Mouse (Mus musculus): ENCODE measurements around the gene Neurog3.
A peak's percentile ranks its signal among the peaks of the same experiment; 100 is the strongest.

Gene Neurog3

DNA sequence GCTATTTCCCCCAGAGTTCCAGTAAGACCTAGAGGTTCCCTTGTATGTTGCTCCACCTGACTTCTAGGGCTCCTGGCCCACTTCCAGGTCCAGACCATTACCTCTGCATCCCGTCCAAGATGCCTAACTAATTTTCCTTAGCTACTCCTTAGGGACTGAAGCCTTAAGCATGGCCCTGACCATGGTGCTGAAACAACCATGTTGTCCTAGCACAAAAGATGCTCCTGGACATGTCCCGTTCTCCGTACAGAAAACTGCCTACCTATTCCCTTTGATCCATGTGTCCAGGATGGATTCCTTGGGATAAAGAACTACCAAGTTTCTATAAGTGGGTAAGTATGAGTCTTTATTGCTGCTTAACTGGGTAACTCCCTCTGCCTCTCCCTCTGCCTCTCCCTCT, 5.2 kb downstream of the Neurog3 start:
- DNase-seq = no peak

DNA sequence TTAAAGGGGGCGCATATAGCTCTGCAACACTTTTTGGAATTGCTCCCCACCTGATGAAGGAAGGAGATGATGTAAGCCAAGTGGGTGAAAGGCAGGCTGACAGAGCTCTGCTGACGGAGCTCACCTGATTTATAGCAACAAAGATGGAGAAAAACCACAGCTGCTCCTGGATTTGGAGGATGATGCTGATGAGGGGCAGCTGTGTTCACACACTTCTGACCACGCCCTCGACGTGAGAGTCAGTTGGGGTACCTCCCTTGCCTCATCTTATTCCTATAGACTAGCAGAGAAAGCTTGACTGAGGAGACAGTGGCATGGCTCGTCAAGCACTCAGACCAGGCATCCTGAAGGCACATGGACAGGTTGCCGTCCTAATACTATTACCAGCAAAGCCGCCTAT, 10.9 kb downstream of the Neurog3 start, which contains the start of gene Fam241b:
Fam241b (minus strand) TSS at position 101 of the 400 bp plus-strand sequence.
- no peak for DNase-seq

DNA sequence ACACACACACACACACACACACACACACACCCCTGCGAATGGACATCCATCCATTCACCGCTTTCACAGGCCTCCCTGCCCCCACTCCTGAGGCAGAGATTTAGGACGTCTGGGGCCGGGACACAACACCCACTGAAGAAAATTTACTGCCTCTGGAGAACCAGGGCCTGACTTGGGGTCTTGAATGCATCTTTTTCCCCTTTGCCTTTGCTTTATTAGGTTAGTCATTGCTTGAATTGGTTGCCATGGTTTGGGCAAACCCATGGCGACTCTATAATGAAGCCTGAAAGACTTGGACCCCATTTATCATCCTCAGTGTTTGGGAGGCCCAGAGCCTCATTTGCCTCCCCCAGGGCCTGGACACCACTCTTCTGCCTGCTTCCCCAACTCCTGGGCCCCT, 13.1 kb downstream of the Neurog3 start:
- no peak for DNase-seq

DNA sequence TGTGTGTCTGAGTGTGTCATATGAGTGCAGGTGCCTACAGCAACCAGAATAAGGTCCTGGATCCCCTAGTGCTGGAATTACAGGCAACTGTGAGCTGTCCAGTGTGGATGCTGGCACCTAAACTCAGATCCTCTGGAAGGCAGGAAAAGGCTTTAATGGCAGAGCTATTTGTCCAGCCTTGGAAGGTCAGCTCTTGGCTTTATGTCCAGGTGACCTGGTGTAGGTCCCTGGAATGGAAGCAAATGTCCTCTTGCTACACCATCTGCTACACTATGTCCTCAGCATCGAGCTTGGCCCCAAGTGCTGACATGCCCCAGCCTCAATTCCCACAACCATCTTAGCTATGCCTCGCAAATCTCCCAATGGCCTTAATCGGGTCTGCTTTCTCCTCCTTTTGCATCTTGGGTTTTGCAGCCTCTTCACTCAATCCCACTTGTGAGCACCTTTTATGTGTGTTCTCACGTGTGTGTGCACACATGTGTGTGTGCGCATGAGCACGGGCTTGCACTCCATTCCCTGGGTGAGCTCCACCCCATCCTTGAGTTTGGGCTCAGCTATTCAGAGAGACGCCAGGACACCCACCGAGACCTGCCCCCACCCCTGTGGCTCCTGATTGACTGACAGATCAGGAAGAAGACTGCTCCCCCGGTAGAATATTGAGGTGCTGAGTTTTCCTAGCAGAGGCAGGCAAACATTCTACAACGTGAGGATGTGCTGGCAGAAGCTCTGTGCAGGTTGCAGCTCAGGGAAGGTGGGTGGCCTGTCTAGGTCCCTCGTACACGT, 14.8 kb downstream of the Neurog3 start:
- peak in 1 of 2 experiments; percentile 9 for DNase-seq

DNA sequence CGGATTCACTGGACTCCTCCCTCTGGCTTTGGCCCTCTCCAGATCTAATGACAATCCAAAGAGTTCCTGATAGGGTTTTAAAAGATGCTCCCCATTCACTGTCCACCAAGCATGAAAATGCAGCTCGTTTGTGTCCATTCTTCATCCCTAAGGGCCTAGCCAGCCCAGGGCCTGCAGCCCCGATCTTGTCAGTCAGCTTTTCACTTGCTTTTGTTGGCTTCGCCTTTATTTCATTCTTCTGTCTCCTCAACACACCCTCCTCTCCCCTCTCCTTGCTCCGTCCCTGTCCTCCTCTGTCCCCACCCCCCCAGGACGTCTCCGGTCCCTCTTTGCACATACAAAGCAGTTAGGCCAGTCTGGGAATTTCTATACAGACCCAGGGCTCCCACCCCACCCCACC, 17.0 kb downstream of the Neurog3 start:
- no peak for DNase-seq

DNA sequence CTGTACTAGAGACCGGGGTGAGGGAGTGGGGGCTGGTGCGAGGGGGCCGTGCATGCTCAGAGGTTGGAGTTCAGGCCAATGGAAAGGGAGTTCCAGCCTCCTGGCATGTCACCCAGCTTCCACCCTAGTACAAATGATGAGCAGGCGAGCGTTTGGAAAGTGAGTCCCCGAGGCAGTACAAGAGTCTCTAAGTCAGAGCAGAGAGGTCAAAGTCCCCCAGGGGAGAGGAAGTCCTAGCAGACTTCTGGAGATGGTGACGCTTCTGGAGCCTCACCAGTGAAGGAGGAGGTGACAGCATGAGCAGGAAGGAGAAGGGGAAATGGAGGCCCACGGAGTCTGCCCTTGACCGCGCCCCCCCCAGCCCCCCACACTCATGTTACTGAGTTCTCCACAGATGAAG, 29.5 kb downstream of the Neurog3 start:
- no peak for DNase-seq

DNA sequence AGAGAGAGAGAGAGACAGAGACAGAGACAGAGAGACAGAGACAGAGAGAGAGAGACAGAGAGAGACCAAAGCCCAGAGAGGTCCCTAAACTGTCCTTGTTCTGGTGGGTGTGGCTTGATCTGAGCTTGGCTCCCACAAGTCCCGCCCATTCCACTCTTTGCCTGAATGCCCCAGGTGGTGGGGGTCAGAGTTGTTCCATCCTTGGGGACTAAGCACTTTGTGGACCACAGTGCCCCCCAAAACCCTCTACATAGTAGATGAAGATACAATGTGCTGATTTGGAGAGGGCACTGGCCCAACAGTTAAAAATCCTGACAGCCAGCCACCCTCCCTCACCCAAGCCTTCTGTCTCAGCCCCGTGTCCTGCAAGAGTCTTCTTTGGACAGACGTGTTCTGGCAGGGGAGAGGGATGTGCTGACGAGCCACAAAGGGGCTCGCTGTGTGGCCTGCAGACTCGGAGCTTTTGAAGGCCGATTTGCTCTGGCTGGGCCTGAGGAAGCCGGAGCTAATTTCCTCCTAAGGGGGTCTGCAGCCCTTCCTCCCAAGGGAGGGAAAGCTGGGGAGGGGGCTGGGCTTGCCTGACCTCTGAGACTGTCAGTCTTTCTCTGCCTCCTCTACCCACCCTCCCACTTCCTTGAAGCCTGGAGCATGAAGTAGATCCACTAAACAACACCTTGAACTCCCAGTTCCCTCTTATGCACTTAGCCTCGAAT, 40.1 kb downstream of the Neurog3 start:
- no peak for DNase-seq

DNA sequence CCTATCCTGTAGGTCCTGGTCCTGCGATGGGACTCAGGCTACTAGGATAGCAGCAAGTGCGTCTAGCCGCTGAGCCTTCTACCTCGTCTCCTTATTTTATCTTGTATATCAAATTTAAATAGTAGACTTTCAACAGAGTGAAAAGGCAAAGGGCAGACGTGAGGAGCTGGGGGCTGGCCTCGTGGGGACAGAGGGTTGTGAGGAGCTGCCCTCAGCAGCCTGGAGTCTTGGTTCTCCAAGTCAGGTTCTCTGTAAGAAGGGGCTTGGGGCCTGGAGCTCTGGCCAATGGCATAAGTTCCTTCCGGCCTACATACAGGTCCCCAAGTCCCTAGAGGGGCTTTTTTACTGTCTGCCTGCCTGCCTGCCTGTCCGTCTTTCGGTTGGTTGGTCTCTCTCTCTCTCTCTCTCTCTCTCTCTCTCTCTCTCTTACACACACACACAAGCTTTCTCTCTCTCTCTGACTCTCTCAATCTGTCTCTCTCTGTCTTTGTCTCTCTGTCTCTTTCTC, 41.1 kb downstream of the Neurog3 start:
- DNase-seq = no peak

DNA sequence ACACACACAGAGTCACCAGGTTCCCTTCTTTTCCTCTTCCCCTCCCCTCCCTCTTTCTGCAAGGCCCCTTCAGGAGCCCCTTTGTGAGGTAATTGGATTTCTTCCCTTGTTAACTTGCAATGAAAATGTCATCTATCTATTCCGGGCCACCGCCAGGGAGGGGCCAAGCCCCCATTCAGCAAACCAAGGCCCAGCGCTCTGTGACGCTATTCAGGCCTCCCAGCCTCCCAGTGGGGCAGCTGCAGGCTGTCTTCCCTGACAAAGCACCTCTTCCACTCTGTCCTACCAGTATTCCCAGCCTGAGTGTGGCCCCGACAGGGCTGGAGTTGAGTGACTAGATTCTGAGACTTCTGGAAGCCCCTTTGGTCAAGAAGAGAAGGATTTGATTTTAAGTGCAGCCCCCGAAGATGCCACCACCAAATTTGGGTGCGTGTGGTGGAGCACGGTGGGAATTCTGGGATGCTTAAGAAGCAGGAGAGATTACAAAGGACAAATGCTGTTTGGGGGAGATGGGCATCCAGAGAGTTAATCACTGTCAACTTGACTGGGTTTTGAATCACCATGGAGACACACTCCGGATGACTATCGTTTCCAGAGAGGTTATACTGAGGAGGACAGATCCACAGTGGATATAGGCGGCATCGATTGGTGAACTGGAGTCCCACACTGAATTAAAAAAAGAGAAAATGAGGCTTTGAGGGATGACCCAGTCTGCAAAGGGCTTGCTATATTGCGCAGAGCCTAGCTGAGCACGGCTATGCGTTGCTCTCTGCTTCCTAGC, 41.8 kb downstream of the Neurog3 start:
- DNase-seq = no peak

DNA sequence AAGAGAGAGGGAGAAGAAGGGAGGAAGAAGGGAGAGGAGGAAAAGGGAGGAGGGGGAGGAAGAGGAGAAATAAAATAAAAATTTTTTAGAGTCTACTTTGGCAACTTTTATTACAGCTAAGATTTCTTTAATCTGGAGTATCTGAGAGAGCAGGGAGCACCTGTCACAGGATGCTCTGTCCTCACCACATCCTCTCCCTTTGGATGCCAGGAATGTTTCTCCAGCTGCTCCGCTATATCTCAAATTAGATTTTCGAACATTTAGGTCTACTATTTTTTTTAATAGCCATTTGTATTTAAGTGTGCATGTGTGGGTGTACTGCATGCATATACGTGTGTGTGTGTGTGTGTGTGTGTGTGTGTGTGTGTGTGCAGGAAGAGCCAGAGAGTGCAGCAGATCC, 47.1 kb downstream of the Neurog3 start:
- DNase-seq = no peak

DNA sequence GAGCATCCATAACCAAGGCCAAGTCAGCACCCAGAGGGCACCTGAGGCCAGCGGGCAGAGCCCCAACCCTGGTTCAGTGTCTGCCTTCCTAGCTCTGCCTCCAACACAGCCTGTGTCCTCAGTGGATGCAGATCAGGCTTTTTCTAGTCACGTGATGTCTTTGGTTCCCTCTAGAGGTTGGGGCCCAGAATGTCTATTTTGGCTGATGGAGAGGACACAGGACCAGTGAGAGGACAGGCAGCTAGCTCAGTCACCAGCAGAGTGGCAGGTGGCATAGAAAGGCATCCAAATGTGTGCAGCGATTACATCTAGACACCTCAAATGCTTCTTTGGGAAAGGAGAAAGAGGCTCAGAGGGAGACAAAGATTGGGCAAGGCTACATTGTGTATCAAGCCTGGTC, 48.8 kb downstream of the Neurog3 start:
- DNase-seq = peak; percentile 55 to 57

DNA sequence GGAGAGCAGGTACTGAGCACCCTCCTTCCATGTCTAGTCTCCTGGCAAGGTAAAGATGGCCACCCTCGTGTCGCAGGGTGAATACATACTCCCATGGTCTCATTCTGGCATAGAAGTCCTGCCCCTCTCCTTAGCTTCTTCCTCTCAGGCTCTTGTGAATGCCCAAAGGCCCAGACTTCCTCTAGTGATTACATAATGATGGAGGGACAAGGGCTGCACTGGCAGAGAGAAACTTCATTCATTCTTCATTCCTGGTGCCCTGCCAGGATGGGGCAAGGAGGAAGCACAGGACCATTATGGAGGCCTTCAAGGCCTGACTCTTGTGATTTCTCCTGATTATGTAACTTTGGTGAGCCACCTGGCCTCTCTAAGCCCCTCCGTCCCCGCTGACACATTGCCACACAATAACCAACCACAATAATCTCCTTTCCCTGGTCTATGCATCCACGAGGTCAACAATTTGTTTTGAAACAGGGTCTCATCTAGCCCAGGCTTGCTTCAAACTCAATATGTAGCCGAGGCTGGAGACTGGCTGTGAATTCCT, 49.7 kb downstream of the Neurog3 start:
- peak in 1 of 2 experiments; percentile 30 for DNase-seq

DNA sequence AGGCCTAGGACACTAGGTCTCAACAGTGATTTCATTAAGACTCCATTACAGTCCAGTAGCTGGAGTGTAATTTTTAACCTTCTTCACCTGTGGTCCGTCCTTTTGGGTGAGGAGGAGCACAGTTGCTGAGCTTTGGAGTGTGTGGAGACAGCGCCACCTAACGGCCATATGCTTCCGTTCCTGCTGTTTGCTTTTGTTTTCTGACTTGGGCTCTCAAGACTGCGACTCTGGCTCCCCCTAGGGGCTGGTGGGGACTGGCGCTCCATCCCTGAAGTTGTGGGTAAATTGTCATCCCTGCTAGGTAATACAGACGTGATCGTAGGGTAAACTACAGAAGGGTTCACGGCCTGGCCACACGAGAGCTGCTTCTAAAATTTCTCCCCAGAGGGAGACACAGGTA, 50.2 kb downstream of the Neurog3 start:
- DNase-seq = peak; percentile 99 to 100
